Mouse (Mus musculus) heart, adult 2 months (tissue): ENCODE results near the gene Fat3.

Experiments used
- CTCF ChIP-seq: fragments of 200-600 bp; IDR thresholded peaks from 2 replicates; pipeline ENCODE4 v1.8.1; 2022; ENCODE audit warnings: antibody characterized with exemption, mild to moderate bottlenecking, moderate library complexity
- EP300 ChIP-seq: fragments of 200-500 bp; IDR thresholded peaks from 2 replicates; pipeline ENCODE4 v1.6.1; 2011; ENCODE audit warnings: low read depth, low read length, control low read depth; ENCODE audit not compliant: insufficient read depth
- POLR2A ChIP-seq: fragments of 200-500 bp; IDR thresholded peaks from 2 replicates; pipeline ENCODE4 v1.6.1; 2011; ENCODE audit warnings: mild to moderate bottlenecking, low read depth, low read length, control low read depth; ENCODE audit not compliant: insufficient read depth

DNA sequence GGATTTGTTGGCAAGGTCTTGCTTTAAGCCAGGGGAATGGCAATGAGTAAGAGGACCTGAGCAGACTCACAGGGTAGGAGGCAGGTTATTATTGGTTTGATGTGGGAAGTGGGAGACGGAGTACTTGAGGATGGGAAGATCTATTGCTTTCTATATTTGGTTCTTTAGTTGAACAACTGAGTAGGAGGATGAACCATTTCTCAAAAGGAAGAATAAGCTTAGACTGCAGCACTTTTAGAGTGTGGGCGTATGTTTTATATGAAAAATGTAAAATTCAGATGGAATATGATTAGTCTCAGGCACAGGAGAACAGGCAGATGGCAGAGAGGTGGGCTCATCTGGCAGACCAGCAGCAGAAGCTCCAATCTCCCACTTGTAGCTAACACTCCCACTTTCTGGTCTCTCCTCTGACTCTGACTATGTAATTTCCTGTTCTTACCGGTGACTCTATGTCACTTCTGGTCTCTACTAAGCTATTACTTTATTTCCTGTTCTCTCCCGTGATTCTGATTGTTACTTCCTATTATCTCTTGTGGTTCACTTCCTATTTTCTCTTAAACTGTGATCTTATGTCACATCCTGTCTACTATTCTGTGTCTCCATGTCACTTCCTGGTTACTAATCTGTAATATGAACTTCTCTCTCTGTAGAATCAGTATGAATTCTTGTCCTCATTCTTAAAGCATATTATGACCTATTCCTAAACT is 387.0 kb downstream of the Fat3 start:
- TF ChIP-seq CTCF (no peak), POLR2A (no peak), EP300 (no peak)
